Mouse (Mus musculus) yolk sac, embryonic 10.5 days (tissue): ENCODE results near the gene S100a11.

Experiments used
- DNase-seq: peaks from one replicate; pipeline ENCODE4 v3.0.0-alpha.2; 2017; ENCODE audit warnings: low spot score

Gene S100a11

GRCm38 (mm10) chr3:93557471-93557870 is 37.2 kb downstream of the S100a11 start:
- DNase-seq, result no peak

- no peak for DNase-seq
Measured at GRCm38 (mm10) chr3:93559961-93560360, 39.7 kb downstream of the S100a11 start.

- no peak for DNase-seq
Measured at GRCm38 (mm10) chr3:93562372-93562771, 42.1 kb downstream of the S100a11 start.

DNA sequence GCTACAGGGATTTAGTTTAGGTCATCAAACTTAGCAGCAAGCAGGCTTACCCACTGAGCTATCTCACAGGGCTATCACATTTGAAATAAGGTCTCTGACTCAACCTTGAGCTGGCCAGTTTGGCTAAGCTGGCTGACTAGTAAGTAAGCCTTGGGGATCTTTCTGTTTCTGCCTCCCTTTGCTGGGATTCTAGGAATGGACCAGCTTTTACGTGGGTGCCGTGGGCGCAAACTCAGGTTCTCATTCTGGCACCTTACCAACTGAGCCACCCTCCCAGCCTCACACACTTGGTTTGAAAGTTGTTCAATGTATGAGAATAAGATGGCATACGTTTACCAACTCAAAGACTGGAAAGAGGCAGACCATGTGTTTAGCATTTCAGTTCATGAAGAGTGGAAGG is 42.9 kb downstream of the S100a11 start:
- DNase-seq, result no peak

DNA sequence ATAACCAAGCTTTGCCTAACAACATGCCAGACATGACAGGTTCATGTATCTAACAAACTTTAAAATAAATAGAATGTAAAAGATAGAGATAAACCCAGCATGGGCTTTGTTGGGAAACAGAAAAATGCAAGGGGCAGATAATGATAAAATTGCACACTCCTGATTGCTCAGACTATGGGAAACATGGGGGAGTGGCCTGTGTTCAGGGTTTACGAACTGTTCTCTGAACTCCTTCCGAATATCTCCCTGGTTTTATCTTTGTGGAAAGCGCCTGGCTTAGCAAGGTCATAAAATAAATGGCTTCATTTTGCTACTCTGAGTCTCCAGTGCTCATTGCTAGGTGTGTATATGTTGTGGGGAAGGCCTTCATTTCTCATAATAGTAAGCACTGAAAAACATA is 46.6 kb downstream of the S100a11 start:
- DNase-seq, result no peak

- DNase-seq, result no peak
Measured at GRCm38 (mm10) chr3:93567721-93568120, 47.4 kb downstream of the S100a11 start.

DNA sequence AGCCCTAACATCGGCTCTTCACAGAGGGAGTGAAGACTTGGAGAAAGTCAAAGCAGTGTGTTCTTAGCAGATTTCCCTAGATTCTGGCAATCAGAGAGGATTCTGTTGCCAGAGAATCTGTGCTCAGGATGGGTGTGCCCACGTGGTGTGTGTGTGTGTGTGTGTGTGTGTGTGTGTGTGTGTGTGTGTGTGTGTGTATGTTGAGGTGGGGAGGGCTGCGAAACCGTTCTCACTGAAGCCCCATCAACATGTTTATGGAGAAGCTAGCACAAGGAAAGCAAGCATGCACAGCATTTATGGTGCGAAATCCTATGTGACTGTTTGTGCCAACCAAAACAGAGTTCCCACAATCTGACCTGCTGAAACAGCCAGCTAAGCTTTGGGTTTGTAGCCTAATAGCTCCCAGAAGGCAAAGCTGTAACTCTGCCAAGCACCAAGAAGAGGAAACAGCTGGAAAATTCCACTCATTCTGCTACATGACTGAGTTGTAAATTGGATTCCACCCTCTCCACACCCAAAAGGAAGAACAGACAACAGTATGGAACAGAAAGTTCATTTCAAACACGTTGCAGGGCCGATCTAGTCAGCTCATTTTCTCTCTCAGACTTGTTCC is 48.2 kb downstream of the S100a11 start:
- no peak for DNase-seq

DNA sequence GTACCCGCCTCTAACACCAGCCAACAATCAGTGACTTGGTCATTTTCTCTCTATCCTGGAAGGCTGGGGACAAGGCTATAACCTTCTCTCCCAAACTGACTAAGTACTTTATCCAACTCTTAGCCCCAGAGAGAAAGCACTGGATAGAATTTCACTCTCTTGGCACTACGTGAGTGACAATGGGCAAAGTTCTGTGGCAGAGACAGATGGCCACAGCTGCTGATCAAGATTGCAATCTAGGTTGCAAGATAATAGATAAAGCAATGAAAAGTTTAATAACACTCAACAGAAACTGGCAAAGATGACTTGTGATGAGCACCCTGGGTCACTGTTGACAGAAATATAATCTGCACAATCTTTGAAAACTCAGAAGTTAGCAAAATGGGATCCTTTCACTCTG is 48.8 kb downstream of the S100a11 start:
- no peak for DNase-seq

- DNase-seq, result no peak
Measured at GRCm38 (mm10) chr3:93572058-93572791, 51.9 kb downstream of the S100a11 start.
